Mouse (Mus musculus): ENCODE results near the gene Sfpq. TPM values are rescaled to one million over a fixed set of nuclear protein-coding genes. Genes with fewer than 3 reads are reported as not detected.
A peak's percentile ranks its signal among the peaks of the same experiment; 100 is the strongest.

Sfpq gene
- polyA plus RNA-seq, 1 experiment, result 24.1 TPM

- no peaks in the 10 kb centered on the region for H3K4me1 ChIP-seq (ENCODE audit: control insufficient read depth, insufficient read depth, low read length)
These were observed 30.0 kb downstream of the Sfpq start for GRCm38 (mm10) chr4:127051121-127051520.

GRCm38 (mm10) chr4:127053071-127053470, 31.9 kb downstream of the Sfpq start:
- Histone ChIP-seq H3K4me3 (ENCODE audit: insufficient read depth, low read depth, low read length) (no peak overlapping the region), H3K36me3 (ENCODE audit: control insufficient read depth, insufficient read depth, low read length) (peaks cover 2% of the 10 kb centered on the region), H3K4me1 (ENCODE audit: control insufficient read depth, insufficient read depth, low read length) (no peaks in the 10 kb centered on the region), H3K27ac (ENCODE audit: insufficient read depth, low read depth, low read length) (no peak overlapping the region), H3K27me3 (replicated peaks; ENCODE audit: control insufficient read depth, insufficient read depth, low read length) (no peaks in the 10 kb centered on the region)
- no peak for TF ChIP-seq POLR2A (IDR thresholded peaks at IDR 0.05; ENCODE audit: low read depth, low read length)
- TF ChIP-seq CTCF (conservative IDR thresholded peaks at IDR 0.05; ENCODE audit: insufficient read depth, insufficient read length, low read depth, low read length), result no peak
- DNase-seq, result no peak
- WGBS, result 98% methylated on average over 5 of the region's 5 CpGs

More at GRCm38 (mm10) chr4:127051121-127051520, 30.0 kb downstream of the Sfpq start:
- DNase-seq, result no peak
- 76% methylated on average over 8 of the region's 8 CpGs for WGBS
- Histone ChIP-seq H3K27ac (ENCODE audit: insufficient read depth, low read depth, low read length) (no peak overlapping the region), H3K27me3 (replicated peaks; ENCODE audit: control insufficient read depth, insufficient read depth, low read length) (no peaks in the 10 kb centered on the region), H3K36me3 (ENCODE audit: control insufficient read depth, insufficient read depth, low read length) (peaks cover 6% of the 10 kb centered on the region), H3K4me3 (ENCODE audit: insufficient read depth, low read depth, low read length) (no peak overlapping the region)
- no peak for TF ChIP-seq POLR2A (IDR thresholded peaks at IDR 0.05; ENCODE audit: low read depth, low read length)
- no peak for TF ChIP-seq CTCF (conservative IDR thresholded peaks at IDR 0.05; ENCODE audit: insufficient read depth, insufficient read length, low read depth, low read length)

- no peaks in the 10 kb centered on the region for H3K4me1 ChIP-seq (ENCODE audit: control insufficient read depth, insufficient read depth, low read length)
- 87% methylated on average over 7 of the region's 7 CpGs for WGBS
- no peaks in the 10 kb centered on the region; the same call in 1 of the 2 replicates for H3K36me3 ChIP-seq (ENCODE audit: control insufficient read depth, insufficient read depth, low read length)
- H3K4me3 ChIP-seq (ENCODE audit: insufficient read depth, low read depth, low read length), result no peak overlapping the region
- 0 out of 2 replicates have a peak, but pooled peaks have one; percentile 24 for TF ChIP-seq CTCF (conservative IDR thresholded peaks at IDR 0.05; ENCODE audit: insufficient read depth, insufficient read length, low read depth, low read length)
- no peak for TF ChIP-seq POLR2A (IDR thresholded peaks at IDR 0.05; ENCODE audit: low read depth, low read length)
- no peak overlapping the region for H3K27ac ChIP-seq (ENCODE audit: insufficient read depth, low read depth, low read length)
- no peaks in the 10 kb centered on the region for H3K27me3 ChIP-seq (replicated peaks; ENCODE audit: control insufficient read depth, insufficient read depth, low read length)
- DNase-seq, result no peak
These were observed 33.5 kb downstream of the Sfpq start for GRCm38 (mm10) chr4:127054522-127055198.

- 1% methylated on average over 38 of the region's 38 CpGs for WGBS
- no peaks in the 10 kb centered on the region for H3K36me3 ChIP-seq (ENCODE audit: control insufficient read depth, insufficient read depth, low read length)
- H3K27ac ChIP-seq (ENCODE audit: insufficient read depth, low read depth, low read length), result peak within 1 kb of the TSS; percentile 51; the same call in 1 of the 2 replicates
- H3K4me1 ChIP-seq (ENCODE audit: control insufficient read depth, insufficient read depth, low read length), result no peaks in the 10 kb centered on the region
- peak; percentile 93 for DNase-seq
- no peaks in the 10 kb centered on the region; the same call in 1 of the 2 replicates for H3K27me3 ChIP-seq (replicated peaks; ENCODE audit: control insufficient read depth, insufficient read depth, low read length)
- TF ChIP-seq POLR2A (IDR thresholded peaks at IDR 0.05; ENCODE audit: low read depth, low read length), result peak; percentile 12
- TF ChIP-seq CTCF (conservative IDR thresholded peaks at IDR 0.05; ENCODE audit: insufficient read depth, insufficient read length, low read depth, low read length), result no peak
- H3K4me3 ChIP-seq (ENCODE audit: insufficient read depth, low read depth, low read length), result peak within 1 kb of the TSS; percentile 99
These were observed 39.6 kb downstream of the Sfpq start, which contains the start of gene Zmym1 for GRCm38 (mm10) chr4:127060585-127061290. Gene Zmym1, minus strand, starts transcription at chr4:127061152.

- Histone ChIP-seq H3K27ac (ENCODE audit: insufficient read depth, low read depth, low read length) (no peak overlapping the region), H3K4me1 (ENCODE audit: control insufficient read depth, insufficient read depth, low read length) (no peaks in the 10 kb centered on the region), H3K36me3 (ENCODE audit: control insufficient read depth, insufficient read depth, low read length) (no peaks in the 10 kb centered on the region), H3K4me3 (ENCODE audit: insufficient read depth, low read depth, low read length) (no peak overlapping the region), H3K27me3 (replicated peaks; ENCODE audit: control insufficient read depth, insufficient read depth, low read length) (no peaks in the 10 kb centered on the region; the same call in 1 of the 2 replicates)
- no peak for TF ChIP-seq CTCF (conservative IDR thresholded peaks at IDR 0.05; ENCODE audit: insufficient read depth, insufficient read length, low read depth, low read length)
- no peak for TF ChIP-seq POLR2A (IDR thresholded peaks at IDR 0.05; ENCODE audit: low read depth, low read length)
- no peak for DNase-seq
- WGBS, result 60% methylated on average over 1 of the region's 1 CpGs
These were observed 42.9 kb downstream of the Sfpq start for GRCm38 (mm10) chr4:127064051-127064450.

- H3K36me3 ChIP-seq (ENCODE audit: control insufficient read depth, insufficient read depth, low read length), result no peaks in the 10 kb centered on the region
- TF ChIP-seq POLR2A (IDR thresholded peaks at IDR 0.05; ENCODE audit: low read depth, low read length) (no peak), CTCF (conservative IDR thresholded peaks at IDR 0.05; ENCODE audit: insufficient read depth, insufficient read length, low read depth, low read length) (no peak)
- H3K27me3 ChIP-seq (replicated peaks; ENCODE audit: control insufficient read depth, insufficient read depth, low read length), result no peaks in the 10 kb centered on the region
- peaks cover 4% of the 10 kb centered on the region for H3K4me1 ChIP-seq (ENCODE audit: control insufficient read depth, insufficient read depth, low read length)
- DNase-seq, result no peak
- WGBS, result 61% methylated on average over 1 of the region's 1 CpGs
- no peak overlapping the region for H3K4me3 ChIP-seq (ENCODE audit: insufficient read depth, low read depth, low read length)
- no peak overlapping the region for H3K27ac ChIP-seq (ENCODE audit: insufficient read depth, low read depth, low read length)
These were observed 53.8 kb downstream of the Sfpq start for GRCm38 (mm10) chr4:127074915-127075314.
